Mouse (Mus musculus): ENCODE results near the gene Prr12.

DNA sequence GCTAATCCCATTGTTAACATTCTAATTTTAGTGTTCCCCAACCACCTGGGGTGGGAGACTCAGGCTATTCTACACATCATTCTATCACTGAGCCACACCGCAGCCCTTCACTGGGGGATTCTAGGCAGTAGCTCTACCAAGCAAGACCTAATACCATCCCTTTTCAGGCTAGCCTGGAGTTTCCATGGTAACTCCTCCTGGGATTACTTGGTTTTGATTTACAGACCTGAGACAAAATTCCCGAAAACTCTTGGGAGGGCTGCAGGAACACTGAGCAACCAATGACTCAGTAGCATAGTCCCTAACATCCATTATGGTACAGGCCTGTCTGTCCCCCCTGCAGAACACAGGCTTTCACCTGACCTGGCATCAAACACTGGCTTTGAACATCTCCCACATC lies 26.4 kb downstream of the Prr12 start:
- TF ChIP-seq CTCF (IDR thresholded peaks at IDR 0.05; ENCODE audit: low read depth) (no peak), EP300 (optimal IDR thresholded peaks at IDR 0.05) (no peak)

Data from stomach, postnatal 0 days (tissue).